Mouse (Mus musculus): ENCODE measurements around the gene Snx12. TPM values are rescaled to one million over a fixed set of nuclear protein-coding genes. Genes with fewer than 3 reads are reported as not detected.
A peak's percentile ranks its signal among the peaks of the same experiment; 100 is the strongest.
"Not testable (repeated sequence)": the region's sequence is repeated elsewhere in the genome, so short reads cannot be mapped to it uniquely, and the experiment has no call there.

Gene Snx12
- polyA plus RNA-seq, 1 experiment from 2014 or later = 19.4 TPM

GRCm38 (mm10) chrX:101120546-101120945 lies 101.8 kb downstream of the Snx12 start:
- Histone ChIP-seq H3K4me1 (ENCODE audit: control insufficient read depth, low read depth, low read length) (no peaks in the 10 kb centered on the region), H3K9ac (ENCODE audit: low read depth, low read length) (no peak overlapping the region), H3K4me3 (ENCODE audit: low read depth, low read length) (no peak overlapping the region), H3K9me3 (replicated peaks; ENCODE audit: control insufficient read depth, low read length) (no peaks in the 10 kb centered on the region), H3K36me3 (ENCODE audit: control insufficient read depth, insufficient read depth) (no peaks in the 10 kb centered on the region), H3K27ac (ENCODE audit: low read length) (no peak overlapping the region), H3K4me2 (ENCODE audit: low read depth, low read length) (no peak overlapping the region), H3K27me3 (ENCODE audit: control insufficient read depth, insufficient read depth, low read depth, low read length) (no peaks in the 10 kb centered on the region; the same call in 1 of the 2 replicates)
- WGBS (ENCODE audit: insufficient replicate concordance) = 52% methylated on average over 1 of the region's 1 CpGs
- no peak for ATAC-seq (ENCODE audit: low read depth)

- H3K4me3 ChIP-seq (ENCODE audit: low read depth, low read length) = no peak within 1 kb of the TSS
- WGBS (ENCODE audit: insufficient replicate concordance) = 33% methylated on average over 11 of the region's 11 CpGs
- H3K9me3 ChIP-seq (replicated peaks; ENCODE audit: control insufficient read depth, low read length) = no peaks in the 10 kb centered on the region
- H3K36me3 ChIP-seq (ENCODE audit: control insufficient read depth, insufficient read depth) = no peaks in the 10 kb centered on the region
- H3K27ac ChIP-seq (ENCODE audit: low read length) = no peak within 1 kb of the TSS
- no peaks in the 10 kb centered on the region for H3K4me1 ChIP-seq (ENCODE audit: control insufficient read depth, low read depth, low read length)
- H3K27me3 ChIP-seq (ENCODE audit: control insufficient read depth, insufficient read depth, low read depth, low read length) = peaks cover 9% of the 10 kb centered on the region; the same call in 1 of the 2 replicates
- peak within 1 kb of the TSS; percentile 15; the same call in 1 of the 2 replicates for H3K4me2 ChIP-seq (ENCODE audit: low read depth, low read length)
- ATAC-seq (ENCODE audit: low read depth) = no peak
- no peak within 1 kb of the TSS for H3K9ac ChIP-seq (ENCODE audit: low read depth, low read length)
Observed at GRCm38 (mm10) chrX:101085920-101086319, 136.4 kb downstream of the Snx12 start, which contains the start of gene Slc7a3. TSS of gene Slc7a3 (minus strand) at chrX:101086020.

- H3K4me2 ChIP-seq (ENCODE audit: low read depth, low read length) = peak overlapping the region; percentile 15; the same call in 1 of the 2 replicates
- H3K9ac ChIP-seq (ENCODE audit: low read depth, low read length); H3K9me3 ChIP-seq (replicated peaks; ENCODE audit: control insufficient read depth, low read length); H3K4me3 ChIP-seq (ENCODE audit: low read depth, low read length); H3K27me3 ChIP-seq (ENCODE audit: control insufficient read depth, insufficient read depth, low read depth, low read length); H3K4me1 ChIP-seq (ENCODE audit: control insufficient read depth, low read depth, low read length); H3K36me3 ChIP-seq (ENCODE audit: control insufficient read depth, insufficient read depth); H3K27ac ChIP-seq (ENCODE audit: low read length); ATAC-seq (ENCODE audit: low read depth): not testable (repeated sequence)
- 15% methylated on average over 7 of the region's 9 CpGs for WGBS (ENCODE audit: insufficient replicate concordance)
Observed at GRCm38 (mm10) chrX:101085211-101085610, 137.2 kb downstream of the Snx12 start.

- Histone ChIP-seq H3K9ac (ENCODE audit: low read depth, low read length) (no peak overlapping the region), H3K4me2 (ENCODE audit: low read depth, low read length) (no peak overlapping the region), H3K4me1 (ENCODE audit: control insufficient read depth, low read depth, low read length) (no peaks in the 10 kb centered on the region), H3K4me3 (ENCODE audit: low read depth, low read length) (no peak overlapping the region), H3K36me3 (ENCODE audit: control insufficient read depth, insufficient read depth) (no peaks in the 10 kb centered on the region), H3K27me3 (ENCODE audit: control insufficient read depth, insufficient read depth, low read depth, low read length) (peaks cover 9% of the 10 kb centered on the region; the same call in 1 of the 2 replicates), H3K9me3 (replicated peaks; ENCODE audit: control insufficient read depth, low read length) (no peaks in the 10 kb centered on the region), H3K27ac (ENCODE audit: low read length) (no peak overlapping the region)
- no peak for ATAC-seq (ENCODE audit: low read depth)
- WGBS (ENCODE audit: insufficient replicate concordance) = 56% methylated on average over 2 of the region's 2 CpGs
Observed at GRCm38 (mm10) chrX:101084192-101084591, 138.2 kb downstream of the Snx12 start.

GRCm38 (mm10) chrX:101065245-101065644 lies 157.1 kb downstream of the Snx12 start:
- no peak for ATAC-seq (ENCODE audit: low read depth)
- Histone ChIP-seq H3K4me1 (ENCODE audit: control insufficient read depth, low read depth, low read length) (no peaks in the 10 kb centered on the region), H3K27me3 (ENCODE audit: control insufficient read depth, insufficient read depth, low read depth, low read length) (no peaks in the 10 kb centered on the region), H3K4me3 (ENCODE audit: low read depth, low read length) (no peak overlapping the region), H3K36me3 (ENCODE audit: control insufficient read depth, insufficient read depth) (no peaks in the 10 kb centered on the region), H3K4me2 (ENCODE audit: low read depth, low read length) (no peak overlapping the region), H3K9me3 (replicated peaks; ENCODE audit: control insufficient read depth, low read length) (no peaks in the 10 kb centered on the region), H3K9ac (ENCODE audit: low read depth, low read length) (no peak overlapping the region), H3K27ac (ENCODE audit: low read length) (no peak overlapping the region)
- 50% methylated on average over 1 of the region's 1 CpGs for WGBS (ENCODE audit: insufficient replicate concordance)

- Histone ChIP-seq H3K27me3 (ENCODE audit: control insufficient read depth, insufficient read depth, low read depth, low read length) (no peaks in the 10 kb centered on the region), H3K9me3 (replicated peaks; ENCODE audit: control insufficient read depth, low read length) (no peaks in the 10 kb centered on the region), H3K4me3 (ENCODE audit: low read depth, low read length) (no peak overlapping the region), H3K9ac (ENCODE audit: low read depth, low read length) (no peak overlapping the region), H3K36me3 (ENCODE audit: control insufficient read depth, insufficient read depth) (no peaks in the 10 kb centered on the region), H3K27ac (ENCODE audit: low read length) (no peak overlapping the region), H3K4me2 (ENCODE audit: low read depth, low read length) (no peak overlapping the region), H3K4me1 (ENCODE audit: control insufficient read depth, low read depth, low read length) (no peaks in the 10 kb centered on the region)
- no peak for ATAC-seq (ENCODE audit: low read depth)
- 42% methylated on average over 2 of the region's 2 CpGs for WGBS (ENCODE audit: insufficient replicate concordance)
Observed at GRCm38 (mm10) chrX:101063503-101063902, 158.9 kb downstream of the Snx12 start.

- Histone ChIP-seq H3K9me3 (replicated peaks; ENCODE audit: control insufficient read depth, low read length) (no peaks in the 10 kb centered on the region), H3K36me3 (ENCODE audit: control insufficient read depth, insufficient read depth) (no peaks in the 10 kb centered on the region), H3K9ac (ENCODE audit: low read depth, low read length) (no peak within 1 kb of the TSS), H3K27me3 (ENCODE audit: control insufficient read depth, insufficient read depth, low read depth, low read length) (no peaks in the 10 kb centered on the region), H3K4me1 (ENCODE audit: control insufficient read depth, low read depth, low read length) (no peaks in the 10 kb centered on the region), H3K27ac (ENCODE audit: low read length) (no peak within 1 kb of the TSS), H3K4me3 (ENCODE audit: low read depth, low read length) (no peak within 1 kb of the TSS), H3K4me2 (ENCODE audit: low read depth, low read length) (no peak within 1 kb of the TSS)
- ATAC-seq (ENCODE audit: low read depth) = no peak
- WGBS (ENCODE audit: insufficient replicate concordance) = 73% methylated on average over 31 of the region's 31 CpGs
Observed at GRCm38 (mm10) chrX:101059541-101059940, 162.8 kb downstream of the Snx12 start, which contains the start of gene Tex11. TSS of gene Tex11 (minus strand) at chrX:101059667.

Other genes starting within 250 kb of the Snx12 start
- gene Tex11, start 162.9 kb downstream of the Snx12 start, polyA plus RNA-seq (2015; fragmentation: Nextera tagmentation; extraction: Ambion mirVana) = not detected in 2 replicates
- gene Slc7a3, start 136.5 kb downstream of the Snx12 start, polyA plus RNA-seq (2015; fragmentation: Nextera tagmentation; extraction: Ambion mirVana) = 0.19 and 0.57 TPM in 2 replicates
- gene Foxo4, start 32.0 kb upstream of the Snx12 start, polyA plus RNA-seq (2015; fragmentation: Nextera tagmentation; extraction: Ambion mirVana) = 1.2 and 1.7 TPM in 2 replicates
- not detected in 2 replicates for gene Gm614, start 41.4 kb upstream of the Snx12 start, polyA plus RNA-seq (2015; fragmentation: Nextera tagmentation; extraction: Ambion mirVana)
- gene Il2rg, start 45.7 kb upstream of the Snx12 start, polyA plus RNA-seq (2015; fragmentation: Nextera tagmentation; extraction: Ambion mirVana) = 7.3 and 8.2 TPM in 2 replicates
- not detected in 2 replicates for gene Gm20489, start 46.5 kb upstream of the Snx12 start, polyA plus RNA-seq (2015; fragmentation: Nextera tagmentation; extraction: Ambion mirVana)
- gene Med12, start 51.5 kb upstream of the Snx12 start, polyA plus RNA-seq (2015; fragmentation: Nextera tagmentation; extraction: Ambion mirVana) = 21.6 and 25.5 TPM in 2 replicates
- 0.06 and 0.11 TPM in 2 replicates for gene Nlgn3, start 76.6 kb upstream of the Snx12 start, polyA plus RNA-seq (2015; fragmentation: Nextera tagmentation; extraction: Ambion mirVana)
- 147 and 174 TPM in 2 replicates for gene Gjb1, start 153.8 kb upstream of the Snx12 start, polyA plus RNA-seq (2015; fragmentation: Nextera tagmentation; extraction: Ambion mirVana)
- 6.1 and 6.5 TPM in 2 replicates for gene Zmym3, start 198.3 kb upstream of the Snx12 start, polyA plus RNA-seq (2015; fragmentation: Nextera tagmentation; extraction: Ambion mirVana)
- 93.5 and 101 TPM in 2 replicates for gene Nono, start 206.8 kb upstream of the Snx12 start, polyA plus RNA-seq (2015; fragmentation: Nextera tagmentation; extraction: Ambion mirVana)
- gene Itgb1bp2, start 226.5 kb upstream of the Snx12 start, polyA plus RNA-seq (2015; fragmentation: Nextera tagmentation; extraction: Ambion mirVana) = 2.8 and 6.5 TPM in 2 replicates